Mouse (Mus musculus) 3T3-L1 (cell line): ENCODE results near the gene Map2k1.

Experiments
- DNase-seq: peaks from one replicate; pipeline ENCODE4 v3.0.0-alpha.2; 2015; ENCODE audit warnings: low read depth, low spot score

Gene Map2k1

DNA sequence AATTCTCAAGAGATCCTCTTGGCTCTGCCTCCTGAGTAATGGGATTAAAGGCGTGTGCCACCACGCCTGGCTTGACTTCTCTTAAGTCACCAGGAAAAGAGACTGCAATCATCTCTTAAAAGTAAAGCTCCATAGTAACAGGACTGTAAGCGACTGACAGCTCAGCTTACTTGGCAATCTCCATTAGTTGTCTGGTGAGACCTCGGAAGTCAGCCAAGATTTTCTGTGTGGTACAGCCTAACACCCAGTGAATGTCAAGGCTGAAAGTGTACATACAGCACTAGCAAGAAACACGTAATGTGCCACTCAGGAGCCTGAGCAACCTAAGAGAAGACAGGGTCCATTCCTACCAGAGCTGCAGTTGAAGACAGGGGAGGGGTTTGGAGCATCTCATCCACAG is 93.0 kb downstream of the Map2k1 start:
- DNase-seq = no peak

DNA sequence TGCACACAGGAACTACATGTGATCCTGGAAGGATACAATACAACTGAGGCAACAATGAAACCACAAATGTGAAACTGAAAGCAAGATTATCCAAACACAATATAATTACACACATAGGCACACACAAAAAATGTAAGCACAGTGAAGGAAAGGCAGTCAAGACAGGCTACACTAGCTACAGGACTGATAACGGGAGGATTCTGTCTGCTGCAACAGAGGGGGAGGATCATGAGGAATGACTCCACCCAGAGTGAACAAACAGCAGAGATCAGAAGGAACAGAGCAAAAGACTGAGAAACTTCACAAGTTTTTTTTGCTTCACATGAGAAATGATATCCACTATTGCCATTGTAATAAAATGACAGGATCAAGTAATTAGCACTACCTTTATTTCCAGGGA is 96.8 kb downstream of the Map2k1 start:
- DNase-seq = no peak

DNA sequence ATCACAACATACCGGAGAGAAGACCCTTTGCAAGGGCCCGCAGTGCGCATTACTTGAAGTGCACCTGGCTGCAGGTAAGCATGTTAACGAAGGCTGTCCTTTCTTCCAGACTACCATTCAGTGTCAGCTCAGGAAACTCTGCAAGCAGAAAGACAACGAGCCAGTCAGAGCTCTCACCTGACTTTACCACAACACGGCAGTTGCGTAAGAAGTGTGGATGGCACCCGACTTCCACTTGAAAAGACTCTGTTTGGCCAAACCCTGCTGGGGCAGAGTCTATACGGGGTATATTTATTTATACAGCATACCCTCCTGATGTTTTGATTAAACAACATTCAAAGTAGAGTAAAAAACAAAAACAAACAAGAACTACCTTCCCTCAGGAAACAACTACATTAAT is 113.6 kb downstream of the Map2k1 start:
- DNase-seq = no peak

DNA sequence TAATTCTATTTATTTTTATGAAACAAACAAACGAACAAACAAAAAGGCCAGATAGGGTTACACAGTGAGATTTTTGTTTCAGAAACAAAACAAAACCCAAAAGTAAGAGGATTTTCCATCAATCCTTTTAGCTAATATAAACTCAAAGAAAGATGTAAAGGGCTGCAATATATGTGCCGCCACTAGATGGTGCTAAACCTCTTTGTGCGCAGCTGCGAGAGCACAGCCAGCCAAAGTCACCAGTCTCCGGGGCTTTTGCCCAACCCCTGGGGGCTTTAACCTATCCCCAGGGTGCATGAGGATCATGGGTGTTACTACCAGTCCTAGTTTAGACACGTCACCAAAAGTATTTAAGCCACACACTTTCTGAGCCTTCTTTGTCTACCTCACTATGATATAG is 114.5 kb downstream of the Map2k1 start:
- peak; percentile 67 for DNase-seq
